Mouse (Mus musculus) embryonic facial prominence, embryonic 11.5 days (tissue): ENCODE measurements around the gene Ssrp1. TPM values are rescaled to one million over a fixed set of nuclear protein-coding genes. Genes with fewer than 3 reads are reported as not detected.

Experiments
- ATAC-seq: fragments of 200-750 bp; cut with Nextera tagmentation; replicated peaks from 2 replicates; pipeline ENCODE4 v1.8.0; 2017; ENCODE audit warnings: low read depth; ENCODE audit not compliant: insufficient number of reproducible peaks, low FRiP score, low TSS enrichment
- DNase-seq: peaks from one replicate; pipeline ENCODE4 v3.0.0-alpha.2; 2015; ENCODE audit warnings: low spot score
- H3K27ac ChIP-seq: fragments of 300-500 bp; sonication (generic); replicated peaks from 2 replicates; pipeline ENCODE4 v1.5.1; 2014; ENCODE audit warnings: mild to moderate bottlenecking, low read depth, low read length, control low read depth
- H3K27me3 ChIP-seq: fragments of 300-500 bp; sonication (generic); 2 replicates; pipeline ENCODE4 v1.6.1; 2014; ENCODE audit warnings: mild to moderate bottlenecking, low read length, moderate library complexity, mixed read lengths; ENCODE audit not compliant: control insufficient read depth, insufficient read depth
- H3K36me3 ChIP-seq: fragments of 300-500 bp; sonication (generic); replicated peaks from 2 replicates; pipeline ENCODE4 v1.6.1; 2014; ENCODE audit warnings: low read depth, mild to moderate bottlenecking, low read length, moderate library complexity, mixed read lengths; ENCODE audit not compliant: control insufficient read depth, insufficient read depth
- H3K4me1 ChIP-seq: fragments of 300-500 bp; sonication (generic); 2 replicates; pipeline ENCODE4 v1.6.1; 2014; ENCODE audit warnings: low read length, mixed read lengths; ENCODE audit not compliant: control insufficient read depth, insufficient read depth
- H3K4me2 ChIP-seq: fragments of 300-500 bp; sonication (generic); 2 replicates; pipeline ENCODE4 v1.6.1; 2014; ENCODE audit warnings: low read depth, mild to moderate bottlenecking, control low read depth, low read length, moderate library complexity
- H3K4me3 ChIP-seq: fragments of 300-500 bp; sonication (generic); 2 replicates; pipeline ENCODE4 v1.5.1; 2014; ENCODE audit warnings: low read depth, low read length, control low read depth
- H3K9ac ChIP-seq: fragments of 300-500 bp; sonication (generic); replicated peaks from 2 replicates; pipeline ENCODE4 v1.6.1; 2014; ENCODE audit warnings: mild to moderate bottlenecking, control low read depth, low read length
- H3K9me3 ChIP-seq: fragments of 300-500 bp; sonication (generic); replicated peaks from 2 replicates; pipeline ENCODE4 v1.6.1; 2016; ENCODE audit warnings: mild to moderate bottlenecking, low read length, inconsistent platforms, mixed read lengths; ENCODE audit not compliant: control insufficient read depth
- WGBS: fragments of 180-500 bp; shearing (Covaris S2); extraction: QIAGEN DNeasy Blood & Tissue Kit; methylation state at CpG from one replicate; pipeline ENCODE4 v1.1.7; 2014; 5-methylcytosine and 5-hydroxymethylcytosine counted together
- polyA plus RNA-seq: library from polyadenylated mRNA; unstranded; fragments of >200 nt; fragmentation: Nextera tagmentation; extraction: Ambion mirVana; gene quantifications from 2 replicates; pipeline ENCODE4 v1.2.1, GENCODE M21; 2014

The Ssrp1 gene
- 409 TPM in 2 replicates for polyA plus RNA-seq

DNA sequence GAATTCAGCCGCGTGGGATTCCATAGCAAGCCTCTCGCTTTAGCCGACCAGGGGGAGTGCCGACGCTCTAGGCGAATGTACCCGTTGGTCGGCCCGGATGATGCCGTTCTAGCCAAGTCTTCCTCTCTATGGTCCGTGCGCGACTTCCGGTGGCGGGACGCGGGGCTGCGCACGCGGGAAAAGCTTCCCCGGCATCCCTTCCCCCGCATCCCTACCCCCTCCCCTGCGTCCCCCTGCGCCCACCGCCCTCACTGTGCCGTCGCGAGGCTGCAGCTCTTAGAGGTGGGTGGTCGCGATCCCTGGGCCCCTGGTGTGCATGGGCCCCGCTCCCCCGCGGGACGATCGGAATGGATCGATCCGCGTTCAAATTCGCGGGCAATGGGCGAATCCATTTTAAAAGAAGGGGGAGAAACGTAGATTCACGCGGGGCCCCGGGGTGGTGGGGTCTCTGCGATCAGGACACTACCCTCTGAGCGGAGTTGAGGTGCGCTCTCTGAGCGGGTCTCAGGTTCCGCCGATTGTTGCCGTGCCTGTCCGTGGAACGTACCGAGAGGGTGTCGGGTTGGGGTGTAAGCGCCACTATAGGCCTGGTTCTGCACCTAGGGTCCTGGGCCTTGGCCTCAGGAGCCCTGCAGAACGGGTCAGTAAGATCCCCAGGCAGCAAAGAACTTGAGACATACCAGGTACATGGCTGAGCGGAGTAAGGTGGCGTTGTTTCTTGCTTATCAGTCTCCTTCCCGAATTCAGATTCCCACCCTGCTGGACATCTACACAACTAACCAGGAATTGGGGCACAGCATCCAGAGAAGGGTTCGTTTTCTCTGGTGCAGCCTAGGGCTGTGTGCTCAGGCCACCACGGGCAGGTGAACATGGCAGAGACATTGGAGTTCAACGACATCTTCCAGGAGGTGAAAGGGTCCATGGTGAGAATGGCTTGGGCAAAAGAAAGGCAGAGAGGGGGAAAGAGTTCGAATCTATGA is at the start of gene Ssrp1, which contains the start of gene P2rx3:
Gene Ssrp1, plus strand, starts transcription at position 188 of the 980 bp plus-strand sequence.
Gene P2rx3, minus strand, starts transcription at position 416 of the 980 bp plus-strand sequence.
- Histone ChIP-seq H3K27ac (peak within 1 kb of the TSS; percentile 81), H3K9me3 (no peaks in the 10 kb centered on the region), H3K36me3 (peaks cover 21% of the 10 kb centered on the region), H3K27me3 (no peaks in the 10 kb centered on the region), H3K4me3 (peak within 1 kb of the TSS; percentile 57), H3K4me1 (no peaks in the 10 kb centered on the region), H3K9ac (peak within 1 kb of the TSS; percentile 81), H3K4me2 (peak within 1 kb of the TSS; percentile 84)
- DNase-seq (peak; percentile 96), ATAC-seq (peak; percentile 93)
- WGBS = under 1% methylated on average over 66 of the region's 66 CpGs

DNA sequence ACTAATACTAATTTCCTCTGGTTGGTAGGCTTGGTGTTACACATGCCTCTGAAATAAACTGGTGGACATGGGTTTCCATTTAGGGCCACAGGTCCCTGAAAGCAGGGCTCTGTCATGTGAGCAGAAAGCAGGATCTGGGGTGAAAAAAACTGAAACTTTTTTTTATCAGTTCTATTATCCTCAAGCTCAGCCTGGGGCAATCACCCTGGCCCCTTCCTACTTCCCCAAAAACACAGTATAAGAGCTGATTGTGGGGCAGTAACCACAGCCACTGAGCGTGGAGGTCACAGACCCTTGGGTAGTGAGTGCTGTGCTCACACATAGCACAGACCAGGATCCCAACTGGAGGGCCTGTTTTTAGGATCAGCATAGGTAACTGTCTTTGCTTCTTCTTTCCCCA is 49.1 kb upstream of the Ssrp1 start, which contains the start of gene Prg3:
Gene Prg3, plus strand, starts transcription at position 286 of the 400 bp plus-strand sequence.
- H3K9ac ChIP-seq = no peak within 1 kb of the TSS
- H3K4me2 ChIP-seq = no peak within 1 kb of the TSS
- ATAC-seq = no peak
- no peak within 1 kb of the TSS for H3K4me3 ChIP-seq
- H3K9me3 ChIP-seq = no peaks in the 10 kb centered on the region
- H3K27ac ChIP-seq = no peak within 1 kb of the TSS
- H3K4me1 ChIP-seq = no peaks in the 10 kb centered on the region
- 80% methylated on average over 1 of the region's 1 CpGs for WGBS
- H3K36me3 ChIP-seq = no peaks in the 10 kb centered on the region
- no peaks in the 10 kb centered on the region for H3K27me3 ChIP-seq
- no peak for DNase-seq

DNA sequence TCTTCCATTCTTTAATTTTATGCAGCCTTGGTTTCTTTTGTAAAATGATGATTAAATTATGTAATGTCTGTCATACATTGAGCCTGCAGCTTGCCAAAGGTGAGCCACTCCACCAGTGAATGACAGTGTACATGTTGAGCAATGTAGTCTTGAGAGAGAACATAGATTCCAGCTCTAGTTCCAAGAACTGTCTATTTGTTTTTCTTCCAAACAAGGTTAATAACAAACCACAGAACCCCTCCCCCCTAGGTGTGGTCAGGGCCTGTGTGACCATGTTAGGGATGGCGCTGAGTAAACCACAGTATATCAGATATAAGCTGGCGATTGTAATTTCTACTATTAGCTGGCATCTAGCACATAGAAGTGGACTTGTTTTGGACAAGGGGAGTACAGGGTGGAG is 40.7 kb upstream of the Ssrp1 start:
- no peaks in the 10 kb centered on the region for H3K27me3 ChIP-seq
- no peaks in the 10 kb centered on the region for H3K4me1 ChIP-seq
- no peak overlapping the region for H3K27ac ChIP-seq
- 93% methylated on average over 2 of the region's 2 CpGs for WGBS
- no peak overlapping the region for H3K4me3 ChIP-seq
- no peaks in the 10 kb centered on the region for H3K9me3 ChIP-seq
- H3K9ac ChIP-seq = no peak overlapping the region
- H3K4me2 ChIP-seq = no peak overlapping the region
- DNase-seq = no peak
- ATAC-seq = no peak
- H3K36me3 ChIP-seq = no peaks in the 10 kb centered on the region

DNA sequence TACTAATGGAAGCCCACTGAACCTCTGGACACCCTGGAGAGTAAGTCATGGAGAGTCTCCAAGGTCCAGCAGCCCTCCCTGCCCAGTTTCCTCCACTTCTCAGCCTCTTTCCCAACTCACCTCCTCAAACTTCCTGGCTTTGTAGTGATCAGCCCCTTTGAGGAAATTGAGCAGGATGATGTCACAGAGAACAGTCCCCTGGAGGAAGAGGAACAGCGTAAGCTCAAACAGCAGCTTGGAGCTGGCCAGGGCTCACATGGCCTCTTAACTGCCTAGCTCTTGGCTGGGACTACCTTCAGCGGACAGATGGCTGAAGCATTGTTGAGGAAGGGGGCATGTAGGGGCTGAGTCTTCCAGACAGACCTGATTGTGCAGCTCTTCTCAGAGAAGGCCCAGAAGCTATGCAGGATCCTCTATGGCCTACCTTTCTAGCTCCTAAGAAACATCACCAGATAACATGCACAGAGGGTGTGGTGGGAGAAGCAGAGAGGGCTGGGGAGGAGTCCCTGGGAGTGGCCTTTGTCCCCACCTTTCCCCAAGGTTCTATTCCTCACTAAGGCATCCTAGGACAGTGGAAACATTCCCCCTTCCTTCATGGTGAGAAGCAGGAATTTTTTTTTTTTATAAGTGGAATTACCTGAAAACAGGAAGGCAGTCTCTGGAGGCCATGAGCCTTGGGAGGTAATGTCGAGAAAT is 37.4 kb upstream of the Ssrp1 start:
- no peaks in the 10 kb centered on the region for H3K9me3 ChIP-seq
- DNase-seq = no peak
- no peaks in the 10 kb centered on the region for H3K27me3 ChIP-seq
- H3K4me3 ChIP-seq = no peak overlapping the region
- no peak overlapping the region for H3K27ac ChIP-seq
- 76% methylated on average over 3 of the region's 3 CpGs for WGBS
- H3K9ac ChIP-seq = no peak overlapping the region
- H3K4me2 ChIP-seq = no peak overlapping the region
- H3K36me3 ChIP-seq = no peaks in the 10 kb centered on the region
- ATAC-seq = no peak
- H3K4me1 ChIP-seq = no peaks in the 10 kb centered on the region

DNA sequence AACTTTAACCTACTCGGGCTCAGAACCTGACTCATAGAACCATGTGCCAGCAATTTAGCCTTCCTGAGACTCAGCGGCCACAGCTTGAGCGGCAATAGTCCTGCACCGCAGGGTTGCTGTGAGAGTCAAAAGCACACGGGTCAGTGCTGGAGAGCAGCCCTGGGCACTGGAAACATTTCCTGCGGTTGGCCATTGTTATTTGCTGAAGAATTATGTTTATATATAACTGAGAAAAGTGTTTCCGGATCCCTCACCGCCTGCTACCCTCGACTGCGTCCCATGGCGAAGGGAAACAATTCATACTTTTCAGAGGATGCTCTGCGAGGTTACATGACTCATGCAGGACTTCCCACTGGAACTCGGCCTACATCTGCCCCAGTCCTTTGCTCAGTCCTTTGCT is 35.5 kb upstream of the Ssrp1 start:
- Histone ChIP-seq H3K9me3 (no peaks in the 10 kb centered on the region), H3K27ac (no peak overlapping the region), H3K4me1 (no peaks in the 10 kb centered on the region), H3K9ac (no peak overlapping the region), H3K27me3 (no peaks in the 10 kb centered on the region), H3K36me3 (no peaks in the 10 kb centered on the region), H3K4me3 (no peak overlapping the region), H3K4me2 (no peak overlapping the region)
- WGBS = 72% methylated on average over 13 of the region's 13 CpGs
- DNase-seq (no peak), ATAC-seq (no peak)

DNA sequence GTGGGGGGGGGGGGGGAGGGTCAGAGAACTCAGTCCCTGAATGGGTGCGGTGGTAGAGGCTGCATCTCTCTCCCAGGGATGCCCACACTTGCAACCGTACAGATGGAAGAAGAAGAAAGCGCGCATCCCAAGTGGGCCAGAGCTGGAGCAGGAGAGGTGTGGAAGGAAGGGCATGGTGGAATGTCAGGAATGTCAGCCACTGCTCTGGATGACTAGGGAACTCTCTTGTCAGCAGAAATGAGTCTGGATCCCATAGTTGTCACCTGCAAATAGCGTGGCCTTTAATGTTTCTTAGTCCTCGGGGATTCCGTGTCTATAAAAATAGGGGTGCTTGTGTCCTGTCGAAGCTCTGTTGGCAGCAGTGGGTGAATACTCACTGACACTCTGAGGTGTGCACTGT is 34.5 kb upstream of the Ssrp1 start:
- 77% methylated on average over 8 of the region's 8 CpGs for WGBS

GRCm38 (mm10) chr2:85004341-85004740 is 32.7 kb upstream of the Ssrp1 start:
- no peak overlapping the region for H3K27ac ChIP-seq
- H3K4me1 ChIP-seq = no peaks in the 10 kb centered on the region
- 92% methylated on average over 4 of the region's 4 CpGs for WGBS
- no peak overlapping the region for H3K4me2 ChIP-seq
- DNase-seq (no peak), ATAC-seq (no peak)
- no peaks in the 10 kb centered on the region for H3K36me3 ChIP-seq
- no peak overlapping the region for H3K4me3 ChIP-seq
- no peaks in the 10 kb centered on the region for H3K27me3 ChIP-seq
- H3K9me3 ChIP-seq = no peaks in the 10 kb centered on the region
- H3K9ac ChIP-seq = no peak overlapping the region

More for the DNA sequence above, 34.5 kb upstream of the Ssrp1 start:
- Histone ChIP-seq H3K9me3 (no peaks in the 10 kb centered on the region), H3K36me3 (no peaks in the 10 kb centered on the region), H3K4me1 (no peaks in the 10 kb centered on the region), H3K27ac (no peak overlapping the region), H3K27me3 (no peaks in the 10 kb centered on the region), H3K4me3 (no peak overlapping the region), H3K9ac (no peak overlapping the region), H3K4me2 (no peak overlapping the region)
- ATAC-seq = no peak
- no peak for DNase-seq

DNA sequence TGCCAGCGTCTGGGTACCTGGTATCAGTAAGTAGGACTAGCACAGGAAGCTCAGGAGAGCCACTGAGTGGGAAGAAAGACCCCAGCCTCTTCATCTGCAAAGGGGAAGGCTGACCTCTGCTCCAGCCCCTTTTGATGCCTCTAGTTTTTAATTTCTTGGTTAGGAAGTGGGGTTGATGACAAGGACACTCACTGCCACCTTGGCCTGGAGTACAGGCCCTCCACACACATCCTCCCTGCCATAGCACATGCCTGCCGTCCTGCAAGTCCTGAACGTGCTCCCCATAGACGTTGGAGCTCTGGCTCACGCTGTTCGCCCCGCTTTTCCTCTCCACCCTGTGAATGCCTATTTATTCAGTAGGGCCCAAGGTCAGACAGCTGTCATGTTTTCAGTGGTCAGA is 30.4 kb upstream of the Ssrp1 start:
- Histone ChIP-seq H3K4me1 (no peaks in the 10 kb centered on the region), H3K9ac (no peak overlapping the region), H3K27ac (no peak overlapping the region), H3K4me2 (no peak overlapping the region), H3K9me3 (no peaks in the 10 kb centered on the region), H3K4me3 (no peak overlapping the region), H3K36me3 (no peaks in the 10 kb centered on the region), H3K27me3 (no peaks in the 10 kb centered on the region)
- WGBS = 80% methylated on average over 7 of the region's 7 CpGs
- ATAC-seq (no peak), DNase-seq (no peak)
